Mouse (Mus musculus) Muller cell, postnatal 12 days (primary cell): ENCODE data around the gene Afg1l.
A peak's percentile ranks its signal among the peaks of the same experiment; 100 is the strongest.

Source experiments
- DNase-seq: peaks from one replicate; pipeline ENCODE4 v3.0.0-alpha.2; 2015; ENCODE audit errors: inconsistent ontology term

The Afg1l gene

GRCm38 (mm10) chr10:42478341-42478720 lies at the start of gene Afg1l:
Afg1l (minus strand) TSS chr10:42478565.
- peak; percentile 95 for DNase-seq

- no peak for DNase-seq
These were observed 47.3 kb upstream of the Afg1l start for GRCm38 (mm10) chr10:42525682-42526081.

GRCm38 (mm10) chr10:42523556-42524162 lies 45.3 kb upstream of the Afg1l start:
- no peak for DNase-seq

- DNase-seq, result no peak
These were observed 44.5 kb upstream of the Afg1l start for GRCm38 (mm10) chr10:42522912-42523311.

- no peak for DNase-seq
These were observed 43.1 kb upstream of the Afg1l start for GRCm38 (mm10) chr10:42521315-42521981.

- DNase-seq, result no peak
These were observed 40.0 kb upstream of the Afg1l start for GRCm38 (mm10) chr10:42518363-42518762.

- DNase-seq, result no peak
These were observed 35.8 kb upstream of the Afg1l start for GRCm38 (mm10) chr10:42514125-42514524.

- no peak for DNase-seq
These were observed 33.1 kb upstream of the Afg1l start for GRCm38 (mm10) chr10:42511184-42512135.

GRCm38 (mm10) chr10:42510141-42510540 lies 31.8 kb upstream of the Afg1l start:
- no peak for DNase-seq

- no peak for DNase-seq
These were observed 25.8 kb upstream of the Afg1l start for GRCm38 (mm10) chr10:42504096-42504710.

- peak; percentile 75 for DNase-seq
These were observed 24.2 kb upstream of the Afg1l start for GRCm38 (mm10) chr10:42502349-42503111.

- peak; percentile 100 for DNase-seq
These were observed 23.5 kb upstream of the Afg1l start, which contains the start of gene Snx3 for GRCm38 (mm10) chr10:42501775-42502348. Snx3 (plus strand) TSS chr10:42502030.

GRCm38 (mm10) chr10:42501161-42501560 lies 22.8 kb upstream of the Afg1l start:
- no peak for DNase-seq

- DNase-seq, result no peak
These were observed 22.2 kb upstream of the Afg1l start for GRCm38 (mm10) chr10:42500611-42501010.

GRCm38 (mm10) chr10:42493000-42493399 lies 14.6 kb upstream of the Afg1l start:
- no peak for DNase-seq

GRCm38 (mm10) chr10:42492027-42492771 lies 13.8 kb upstream of the Afg1l start:
- DNase-seq, result no peak

GRCm38 (mm10) chr10:42491158-42491557 lies 12.8 kb upstream of the Afg1l start:
- DNase-seq, result no peak

GRCm38 (mm10) chr10:42488606-42489296 lies 10.4 kb upstream of the Afg1l start:
- no peak for DNase-seq

- DNase-seq, result no peak
These were observed 2.4 kb upstream of the Afg1l start for GRCm38 (mm10) chr10:42480719-42481118.
